Mouse (Mus musculus) c-Kit-negative CD71-positive TER-119-positive erythroid progenitor cells, embryonic 14.5 days (primary cell): ENCODE results near the gene Ilkap.

Experiments
- DNase-seq: peaks from one replicate; pipeline ENCODE4 v3.0.0-alpha.2; 2013; ENCODE audit warnings: low read depth, low spot score

Gene Ilkap

GRCm38 (mm10) chr1:91398260-91399062 is at the start of gene Ilkap:
TSS of gene Ilkap (minus strand) at chr1:91398815.
- peak; percentile 83 for DNase-seq

DNA sequence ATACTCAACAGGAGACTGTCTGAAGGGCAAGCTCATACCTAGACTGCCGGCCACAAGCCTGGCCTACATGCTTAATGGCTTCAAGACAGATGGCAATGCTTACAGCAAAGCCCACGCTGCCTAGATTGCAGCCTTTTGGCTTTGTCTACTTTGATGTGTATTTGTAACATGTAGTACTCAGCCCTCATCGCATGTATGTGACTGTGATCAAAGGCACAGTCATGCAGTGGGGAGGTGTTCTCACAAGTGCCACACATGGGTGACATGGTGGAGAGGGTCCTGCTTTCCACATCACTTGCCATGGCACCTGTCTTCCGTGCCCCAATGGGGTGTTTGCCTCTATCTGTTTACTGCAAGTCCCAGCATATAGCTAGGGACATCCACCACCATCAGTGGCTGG is 47.9 kb upstream of the Ilkap start:
- no peak for DNase-seq

GRCm38 (mm10) chr1:91446060-91446459 is 47.4 kb upstream of the Ilkap start:
- DNase-seq = no peak

GRCm38 (mm10) chr1:91444841-91445830 is 46.5 kb upstream of the Ilkap start:
- no peak for DNase-seq

- DNase-seq = no peak
Observed at GRCm38 (mm10) chr1:91442350-91442990, 43.9 kb upstream of the Ilkap start.

DNA sequence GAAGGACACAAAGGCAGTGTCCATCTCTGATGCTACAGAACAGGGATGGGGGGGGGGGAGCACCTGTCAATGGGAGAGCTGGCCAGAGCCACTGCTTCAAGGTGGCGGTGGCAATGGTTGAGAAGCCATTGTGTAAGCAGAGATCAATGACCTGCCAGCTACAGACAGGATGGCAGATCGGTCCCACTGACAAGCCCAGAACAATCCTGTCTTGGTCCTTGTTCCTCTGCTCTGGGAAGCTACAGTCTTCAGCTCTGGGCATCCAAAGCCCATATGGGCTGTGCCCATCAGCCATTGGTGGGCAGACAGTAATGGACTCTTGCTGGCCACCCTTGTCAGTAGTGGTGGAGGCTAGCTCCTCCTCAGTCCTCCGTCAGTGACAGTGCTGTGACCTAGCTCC is 43.2 kb upstream of the Ilkap start:
- no peak for DNase-seq

GRCm38 (mm10) chr1:91439776-91440175 is 41.2 kb upstream of the Ilkap start:
- no peak for DNase-seq

DNA sequence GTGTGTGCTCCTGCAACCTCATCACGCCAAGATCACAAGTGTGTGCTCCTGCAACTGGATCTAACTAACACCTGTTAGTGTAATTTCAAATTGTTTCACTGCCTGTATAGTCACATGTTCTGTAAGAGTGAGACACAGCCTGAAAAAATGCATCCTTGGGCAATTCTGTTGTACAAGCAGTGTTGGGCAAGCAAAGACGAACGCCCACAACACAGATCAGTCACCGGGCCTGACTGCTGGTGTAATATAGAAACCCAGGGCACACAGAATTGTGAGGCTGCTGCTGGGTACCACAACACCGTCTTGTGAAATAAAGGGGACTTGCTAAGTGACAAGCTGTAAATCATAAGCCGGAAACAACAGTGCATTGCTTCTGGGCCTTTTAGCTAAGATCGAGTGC is 39.0 kb upstream of the Ilkap start:
- no peak for DNase-seq

DNA sequence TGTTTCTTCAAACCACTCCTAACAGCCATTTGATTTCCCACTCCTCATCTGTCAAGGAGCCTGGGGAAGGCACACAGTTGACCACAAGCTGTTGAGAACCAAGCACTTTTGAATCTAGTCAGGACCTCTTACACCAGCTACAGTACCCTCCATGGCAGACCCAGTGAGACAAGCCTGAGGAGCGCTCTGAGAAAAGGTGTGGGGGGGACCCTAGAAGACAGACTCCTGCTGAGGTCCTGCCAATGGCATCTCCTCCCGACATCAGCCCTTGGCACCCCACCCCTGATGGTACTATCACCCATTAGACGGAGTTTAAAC is 38.4 kb upstream of the Ilkap start:
- DNase-seq = no peak

DNA sequence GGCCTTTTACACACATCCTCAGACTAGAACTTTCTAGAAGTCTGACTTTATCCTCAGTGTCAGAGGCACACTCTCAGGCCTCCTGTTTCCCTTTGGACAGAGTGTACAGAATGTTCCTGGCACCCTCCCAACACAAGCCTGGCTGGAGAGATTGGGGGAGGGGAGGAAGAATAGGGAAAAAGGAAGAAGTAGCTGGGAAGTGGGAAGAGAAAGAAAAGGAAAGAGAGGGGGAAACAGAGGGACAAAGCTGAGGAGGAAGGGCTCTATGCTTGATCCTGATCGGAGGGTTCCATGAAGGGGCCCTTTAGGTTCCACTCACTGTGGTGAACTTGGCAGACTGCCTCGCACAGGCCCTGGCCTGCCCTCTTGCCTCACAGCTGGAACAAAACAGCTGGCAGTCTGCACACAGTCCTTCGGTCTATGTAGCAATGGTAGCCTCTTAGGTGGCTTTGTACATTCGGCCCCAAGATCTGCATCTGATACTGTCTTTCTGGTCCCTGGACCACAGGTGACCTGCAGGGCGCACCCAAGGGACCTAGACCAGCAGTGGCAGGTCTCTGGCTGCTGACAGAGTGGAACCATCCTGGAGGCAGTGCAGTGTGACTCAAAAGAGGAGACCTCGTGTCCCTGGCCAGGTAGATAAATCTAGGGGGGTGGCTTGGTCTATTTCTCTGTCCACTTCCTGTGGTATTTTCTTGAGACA is 37.9 kb upstream of the Ilkap start:
- no peak for DNase-seq

GRCm38 (mm10) chr1:91435606-91436130 is 37.1 kb upstream of the Ilkap start:
- no peak for DNase-seq

DNA sequence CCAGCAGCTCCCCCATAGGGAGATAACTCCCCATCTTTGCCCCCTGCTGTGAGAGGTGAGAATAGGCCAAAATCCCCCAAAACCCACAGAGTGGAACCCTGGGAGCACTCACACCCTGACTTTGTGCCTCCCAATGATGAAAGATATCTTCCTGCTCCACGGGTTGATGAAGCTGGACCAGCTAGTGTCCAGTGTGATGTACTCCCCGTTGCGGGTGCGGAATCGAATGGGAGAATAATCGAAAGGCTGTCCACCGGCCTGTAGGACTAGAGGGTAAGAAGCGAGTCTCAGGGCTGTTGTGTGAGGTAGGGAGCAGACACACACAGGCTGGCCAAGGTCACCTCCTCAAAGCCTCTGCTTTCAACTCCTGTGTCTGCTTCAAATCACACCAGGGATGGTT is 36.3 kb upstream of the Ilkap start:
- no peak for DNase-seq

GRCm38 (mm10) chr1:91430761-91431160 is 32.1 kb upstream of the Ilkap start:
- no peak for DNase-seq

DNA sequence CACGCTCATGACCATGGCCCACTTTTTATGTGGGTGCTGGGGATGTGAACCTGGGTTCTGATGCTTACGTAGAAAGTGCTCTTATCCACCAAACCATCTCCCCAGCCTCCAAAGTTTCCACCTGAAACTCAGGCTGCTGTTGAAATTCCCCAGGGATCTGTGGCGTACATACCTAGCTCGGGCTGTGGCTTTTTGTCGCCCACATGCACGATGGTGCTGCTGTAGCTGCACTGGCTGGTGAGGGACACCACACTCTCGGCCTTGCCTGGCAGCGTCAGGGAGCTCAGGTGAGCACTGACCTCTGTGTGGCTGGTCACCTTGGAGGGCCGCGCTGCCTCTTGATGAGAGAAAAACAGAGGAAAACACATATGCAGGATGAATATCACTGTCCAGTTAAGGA is 30.6 kb upstream of the Ilkap start:
- no peak for DNase-seq

- peak; percentile 25 for DNase-seq
Observed at GRCm38 (mm10) chr1:91428614-91429013, 30.0 kb upstream of the Ilkap start.

- no peak for DNase-seq
Observed at GRCm38 (mm10) chr1:91426397-91426796, 27.8 kb upstream of the Ilkap start.

DNA sequence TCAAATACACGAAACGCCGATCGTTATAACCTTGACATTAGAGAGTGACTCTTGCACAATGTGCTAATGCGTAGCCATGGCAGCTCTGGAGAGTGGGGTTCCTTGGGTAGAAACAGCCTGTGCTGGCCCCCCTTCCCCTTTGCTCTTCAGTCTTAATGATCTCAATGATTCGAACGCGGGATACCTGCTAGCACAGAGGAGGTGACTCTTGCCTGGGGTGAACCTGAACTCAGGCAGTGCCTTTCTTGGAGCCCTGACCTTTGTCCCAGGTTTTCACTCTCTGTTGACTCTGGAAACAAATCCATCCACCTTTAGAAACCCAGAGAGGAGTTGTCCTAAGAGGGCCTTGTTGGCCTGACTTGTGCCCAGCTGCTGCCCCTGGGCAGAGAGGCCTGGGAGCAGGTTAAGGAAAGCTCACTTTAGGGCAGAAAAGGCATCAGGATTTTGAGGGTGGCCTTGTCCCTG is 22.0 kb upstream of the Ilkap start:
- no peak for DNase-seq

DNA sequence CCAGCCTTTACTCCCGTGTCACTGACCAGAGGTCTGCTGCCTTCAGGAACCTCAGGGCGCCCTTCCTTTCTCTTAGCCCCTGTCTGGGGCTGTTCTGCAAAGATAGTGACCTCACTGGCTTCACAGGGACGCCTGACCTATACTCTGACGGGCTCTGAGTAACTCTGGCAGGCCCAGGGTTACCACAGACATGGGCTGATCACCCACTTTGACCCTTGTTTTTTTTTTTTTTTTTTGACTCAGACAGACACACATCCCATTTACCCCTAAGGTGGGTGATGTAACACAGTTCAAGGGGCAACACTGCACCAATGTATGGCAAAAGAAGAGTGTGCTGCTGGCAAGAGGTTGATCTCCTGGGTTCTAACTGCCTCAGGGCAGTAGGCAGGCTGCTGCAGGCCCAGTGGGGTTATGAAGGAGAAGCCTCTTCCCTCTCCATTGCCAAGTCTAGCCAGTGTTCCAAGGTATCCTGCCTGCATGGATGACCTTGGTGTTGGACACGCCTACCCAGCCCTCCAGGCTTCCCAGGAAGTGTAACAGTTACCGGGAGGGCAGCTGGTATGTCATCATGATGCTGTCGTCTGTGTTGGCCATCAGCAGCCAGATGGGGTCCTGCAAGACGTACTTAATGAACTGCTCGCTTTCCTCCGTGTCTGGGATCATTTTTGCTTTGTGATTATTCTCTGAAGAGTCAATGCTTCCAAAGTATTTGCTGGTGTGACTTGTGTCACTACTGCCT is 21.4 kb upstream of the Ilkap start:
- no peak for DNase-seq

GRCm38 (mm10) chr1:91417991-91418390 is 19.4 kb upstream of the Ilkap start:
- DNase-seq = no peak

DNA sequence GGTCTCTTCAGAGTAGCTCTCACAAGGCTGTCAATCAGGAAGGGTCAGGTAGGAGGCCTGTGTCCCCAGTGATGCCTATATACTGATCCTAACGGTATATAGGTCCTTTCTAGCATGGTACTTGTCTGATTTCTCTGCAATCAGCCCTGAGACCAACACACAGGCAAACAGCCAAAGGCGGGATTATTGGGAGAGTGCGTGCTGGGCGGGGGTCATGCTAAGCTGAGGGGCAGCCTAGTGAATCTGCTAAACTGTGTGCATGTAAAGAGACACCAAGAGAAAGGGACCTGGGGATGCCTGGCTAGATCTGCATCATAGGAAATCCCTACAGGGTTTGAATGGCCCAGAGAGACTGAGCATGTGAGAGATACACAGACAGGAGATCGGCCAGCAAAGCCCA is 16.7 kb upstream of the Ilkap start:
- no peak for DNase-seq

DNA sequence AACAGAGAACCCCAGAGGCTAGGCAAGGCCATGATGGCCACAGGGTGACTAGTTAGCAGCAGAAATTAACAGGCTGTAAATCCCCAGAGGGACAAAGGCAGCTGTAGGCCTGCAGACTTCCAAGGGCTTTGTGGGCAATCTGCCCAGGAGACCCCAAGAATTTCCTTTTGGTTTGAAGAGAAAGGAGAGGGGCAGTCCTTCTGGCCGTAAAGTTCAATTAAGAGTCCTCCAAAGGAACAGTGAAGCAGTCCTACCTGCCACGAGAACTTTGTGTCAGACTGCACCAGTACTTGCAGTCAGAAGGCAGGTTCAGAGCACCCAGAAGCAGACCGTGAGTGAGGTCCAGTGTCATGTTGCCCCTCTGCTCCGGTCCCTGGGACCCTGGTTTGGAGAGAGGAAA is 16.3 kb upstream of the Ilkap start:
- DNase-seq = no peak
